Mouse (Mus musculus) brain, embryonic 14.5 days (tissue): ENCODE results near the gene Btnl1. TPM values are rescaled to one million over a fixed set of nuclear protein-coding genes. Genes with fewer than 3 reads are reported as not detected.
A peak's percentile ranks its signal among the peaks of the same experiment; 100 is the strongest.

Source experiments
- DNase-seq: peaks from one replicate; pipeline ENCODE4 v3.0.0-alpha.2; 2011; ENCODE audit warnings: low read depth
- CTCF ChIP-seq: fragments of 200-500 bp; IDR thresholded peaks from 2 replicates; pipeline ENCODE4 v1.5.1; 2012; ENCODE audit warnings: inconsistent platforms, mild to moderate bottlenecking, moderate library complexity, borderline replicate concordance; ENCODE audit not compliant: insufficient read depth, insufficient read length; ENCODE audit errors: extremely low read depth
- POLR2A ChIP-seq: fragments of 200-500 bp; IDR thresholded peaks from 2 replicates; pipeline ENCODE4 v1.6.1; 2012; ENCODE audit warnings: mild to moderate bottlenecking, inconsistent platforms, borderline replicate concordance; ENCODE audit not compliant: poor library complexity, insufficient read depth, insufficient read length, severe bottlenecking; ENCODE audit errors: extremely low read depth
- polyA plus RNA-seq: library from polyadenylated mRNA; depleted of rRNA; stranded (reverse); fragments of >200 nt; gene quantifications from 2 replicates; pipeline ENCODE4 v1.2.3, GENCODE M21; 2012

Btnl1 gene
- polyA plus RNA-seq, 1 experiment: not detected

DNA sequence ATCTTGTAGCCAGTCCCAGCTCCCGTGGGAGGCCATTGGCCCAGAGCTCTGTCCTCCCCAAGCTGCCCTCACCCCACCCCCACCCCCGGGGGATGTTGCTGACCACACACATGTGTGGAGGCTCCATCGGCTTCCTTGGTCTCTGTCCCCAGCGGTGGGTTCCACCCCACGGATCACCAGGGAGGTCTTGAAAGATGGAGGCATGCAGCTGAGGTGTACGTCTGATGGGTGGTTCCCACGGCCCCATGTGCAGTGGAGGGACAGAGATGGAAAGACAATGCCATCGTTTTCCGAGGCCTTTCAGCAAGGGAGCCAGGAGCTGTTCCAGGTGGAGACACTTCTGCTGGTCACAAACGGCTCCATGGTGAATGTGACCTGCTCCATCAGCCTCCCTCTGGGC is 11.9 kb upstream of the Btnl1 start:
- TF ChIP-seq CTCF (no peak), POLR2A (no peak)
- no peak for DNase-seq

DNA sequence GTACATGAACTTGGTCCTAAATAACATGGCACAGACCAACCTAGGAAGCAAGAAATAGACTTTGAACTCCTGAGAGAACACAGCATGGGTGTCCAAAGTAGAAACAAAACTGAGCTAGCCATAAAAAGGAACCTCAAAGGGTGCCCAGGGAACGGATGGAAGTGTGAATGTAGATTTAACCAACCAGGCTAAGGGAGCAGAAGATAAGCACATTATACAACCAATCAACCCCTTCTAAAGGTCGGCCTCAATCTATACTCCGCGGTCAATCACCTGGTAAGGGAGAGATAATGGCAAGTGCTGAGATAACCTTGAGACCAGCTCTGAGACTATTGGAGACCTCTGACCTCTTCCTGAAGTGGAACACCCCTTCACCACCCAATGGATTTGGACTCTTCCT is 6.4 kb upstream of the Btnl1 start:
- TF ChIP-seq POLR2A: no peak
- TF ChIP-seq CTCF: no peak
- no peak for DNase-seq

DNA sequence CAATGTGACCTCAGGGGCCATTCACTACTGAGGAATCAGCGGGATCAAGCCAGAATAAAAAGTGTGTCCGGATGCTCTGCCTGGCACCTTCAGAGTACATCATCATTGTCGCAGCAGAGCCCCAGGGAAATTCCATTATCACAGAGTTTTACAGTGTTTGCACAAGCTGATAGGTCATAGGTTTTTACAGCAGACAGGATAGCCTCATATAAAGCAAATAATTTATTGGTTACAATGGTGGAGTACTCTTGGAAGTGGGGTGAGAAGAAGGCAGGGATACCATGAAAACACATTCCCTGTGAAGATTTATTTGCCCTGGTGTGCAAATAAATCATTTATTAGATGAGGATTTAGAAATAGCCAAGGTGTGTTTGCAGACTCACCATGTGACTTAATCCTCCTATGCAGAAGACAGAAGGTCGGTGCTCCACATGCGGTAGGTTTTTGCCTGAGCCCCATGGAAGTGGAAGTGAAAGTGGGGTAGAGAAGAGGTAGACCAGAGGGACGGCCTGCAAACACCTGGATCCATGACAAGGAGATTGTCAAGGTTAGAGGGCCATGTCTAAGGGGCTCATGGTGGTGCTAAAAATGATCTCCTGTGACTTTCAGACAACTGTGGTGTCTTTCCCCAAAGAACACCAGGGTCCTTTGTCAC is 3.8 kb upstream of the Btnl1 start:
- no peak for TF ChIP-seq POLR2A
- TF ChIP-seq CTCF: no peak
- DNase-seq: no peak

DNA sequence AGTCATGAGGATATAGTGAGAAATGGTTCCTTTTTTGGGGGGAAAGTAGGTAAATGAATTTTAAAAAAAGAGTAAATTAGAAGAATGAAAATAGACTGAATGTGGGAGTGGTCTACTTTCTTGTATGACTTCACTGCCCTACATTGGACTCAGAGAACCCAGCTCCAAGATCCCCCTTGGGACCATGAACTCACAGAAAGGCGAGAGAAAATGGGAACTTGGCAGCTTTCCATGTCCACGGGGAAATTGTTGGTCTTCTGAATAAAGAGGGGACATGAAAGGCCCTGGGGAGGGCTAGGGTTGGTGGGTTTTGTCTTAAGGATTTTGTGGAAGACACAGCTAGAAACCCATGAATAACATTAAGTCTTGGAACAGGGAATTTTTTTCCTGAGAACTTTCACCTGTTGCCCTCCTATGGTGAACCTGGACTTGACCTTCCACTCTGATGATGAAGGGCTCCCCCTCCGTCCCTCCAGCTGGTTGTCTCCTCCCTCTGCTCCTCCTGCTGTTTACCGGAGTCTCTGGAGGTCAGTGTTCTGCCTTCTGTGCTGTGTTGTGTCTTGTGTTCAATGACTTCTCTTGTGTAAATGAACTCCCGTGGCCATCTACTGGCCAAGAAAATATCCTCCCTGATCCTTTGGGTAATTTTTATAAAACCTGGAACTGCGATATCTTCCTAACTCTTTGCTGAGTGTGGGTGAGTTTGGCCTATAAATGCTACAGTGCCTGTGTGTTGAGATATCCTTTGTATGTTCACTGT is 698 bp downstream of the Btnl1 start:
- DNase-seq: no peak

DNA sequence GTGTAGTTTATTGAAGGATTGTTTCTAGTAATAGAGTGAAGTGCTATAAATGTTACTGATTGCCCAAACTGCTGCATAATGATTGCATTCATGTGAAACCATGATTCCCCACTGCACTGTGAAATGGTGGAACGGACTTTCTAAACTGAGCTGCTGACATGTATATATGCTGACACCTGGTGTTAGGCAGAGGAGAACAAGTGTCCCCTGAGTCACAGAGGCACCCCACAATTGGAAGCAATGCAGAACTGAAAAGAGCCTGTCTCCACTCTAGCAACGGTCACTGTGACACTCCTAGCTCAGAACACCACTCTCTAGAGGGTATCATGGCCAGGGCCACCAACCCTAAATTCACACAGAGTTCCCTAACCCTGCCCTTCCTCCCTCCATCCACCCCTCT is 1.8 kb downstream of the Btnl1 start:
- TF ChIP-seq POLR2A (no peak), CTCF (no peak)
- DNase-seq: no peak

More for the DNA sequence above, 698 bp downstream of the Btnl1 start:
- no peak for TF ChIP-seq POLR2A
- no peak for TF ChIP-seq CTCF

DNA sequence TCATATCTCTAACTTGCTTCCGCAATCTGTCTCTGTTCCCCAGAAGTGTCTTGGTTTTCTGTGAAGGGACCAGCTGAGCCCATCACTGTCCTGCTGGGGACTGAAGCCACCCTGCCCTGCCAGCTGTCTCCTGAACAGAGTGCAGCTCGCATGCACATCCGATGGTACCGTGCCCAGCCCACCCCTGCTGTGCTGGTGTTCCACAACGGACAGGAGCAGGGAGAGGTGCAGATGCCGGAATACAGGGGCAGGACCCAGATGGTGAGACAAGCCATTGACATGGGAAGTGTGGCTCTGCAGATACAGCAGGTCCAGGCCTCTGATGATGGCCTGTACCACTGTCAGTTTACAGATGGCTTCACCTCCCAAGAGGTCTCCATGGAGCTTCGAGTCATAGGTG is 2.5 kb downstream of the Btnl1 start:
- no peak for DNase-seq
- TF ChIP-seq POLR2A: no peak
- no peak for TF ChIP-seq CTCF

DNA sequence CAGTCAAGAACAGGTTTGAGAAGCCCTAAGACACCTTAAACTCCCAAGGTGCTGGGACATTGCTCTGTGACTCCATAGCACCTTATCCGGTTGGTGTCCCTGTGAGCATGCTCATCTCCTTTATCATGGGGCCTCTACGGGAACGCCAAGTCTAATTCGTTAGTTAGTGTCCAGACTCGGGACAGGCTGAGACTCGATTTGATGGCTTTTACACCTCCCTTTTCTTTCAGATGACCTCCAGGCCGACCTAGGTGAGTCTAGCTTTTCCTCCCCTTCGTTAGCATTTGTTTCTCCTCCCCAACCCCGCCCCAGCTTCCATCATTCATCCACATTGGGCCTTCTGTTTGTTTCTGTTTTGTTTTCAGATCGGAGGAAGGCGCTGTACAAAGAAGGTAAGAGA is 4.9 kb downstream of the Btnl1 start:
- TF ChIP-seq POLR2A (no peak), CTCF (no peak)
- DNase-seq: no peak

DNA sequence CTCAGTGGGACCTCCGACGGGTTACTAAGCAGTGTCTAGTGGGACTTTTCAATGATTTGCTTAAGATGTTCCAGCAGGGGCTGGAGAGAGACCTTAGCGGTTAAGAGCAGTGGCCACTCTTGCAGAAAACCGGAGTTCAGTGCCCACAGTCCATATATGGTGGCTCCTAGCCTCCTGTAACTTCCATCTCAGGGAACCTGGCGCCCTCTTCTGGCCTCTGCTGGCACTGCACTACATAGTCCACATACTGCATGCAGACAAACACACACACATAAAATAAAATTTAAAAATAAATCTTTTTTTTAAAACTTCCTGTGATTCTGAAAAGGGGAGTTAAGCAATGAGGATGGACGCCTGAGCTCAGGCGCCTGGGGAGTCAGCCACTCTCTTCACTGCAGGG is 6.3 kb downstream of the Btnl1 start:
- DNase-seq: no peak
- peak; percentile 48; the same call in 1 of the 2 replicates for TF ChIP-seq CTCF
- TF ChIP-seq POLR2A: no peak

DNA sequence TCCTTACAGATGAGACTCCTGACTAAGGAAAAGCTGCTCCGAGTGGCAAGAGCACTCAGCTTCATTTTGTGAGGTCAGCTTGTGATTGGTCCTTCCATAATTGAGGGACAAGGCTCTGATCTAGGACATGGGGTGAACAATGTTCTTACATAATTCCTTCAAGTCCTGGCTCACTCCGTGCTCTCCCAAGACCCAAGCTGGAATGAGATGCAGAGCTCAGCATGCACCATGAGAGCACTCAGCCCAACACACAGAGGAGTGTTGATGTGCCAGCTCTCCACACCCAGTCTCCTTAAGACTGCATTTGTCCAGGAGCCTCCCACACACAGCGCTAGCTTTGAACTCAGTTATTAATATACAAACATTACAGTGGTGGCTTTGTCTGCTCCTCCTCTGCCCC is 7.8 kb downstream of the Btnl1 start:
- DNase-seq: no peak
- TF ChIP-seq POLR2A: no peak
- TF ChIP-seq CTCF: no peak

DNA sequence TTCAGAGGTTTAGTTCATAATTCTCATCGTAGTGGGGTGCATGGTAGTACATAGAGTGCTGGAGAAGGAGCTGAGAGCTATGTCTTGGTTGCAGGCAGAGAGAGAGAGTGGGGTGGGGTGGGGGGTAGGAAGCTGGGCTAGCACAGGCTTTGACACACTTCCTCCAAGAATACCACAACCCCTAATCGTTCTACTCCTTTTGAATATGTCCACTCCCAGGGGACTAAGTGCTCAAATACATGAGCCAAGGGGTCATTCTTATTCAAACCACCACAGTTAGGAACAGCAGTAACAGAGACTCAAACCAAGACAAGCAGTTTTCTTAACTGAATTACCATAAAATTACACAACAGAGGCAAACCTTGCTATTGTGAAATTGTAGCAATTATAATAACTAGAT is 9.7 kb downstream of the Btnl1 start:
- TF ChIP-seq POLR2A (no peak), CTCF (no peak)
- DNase-seq: no peak

DNA sequence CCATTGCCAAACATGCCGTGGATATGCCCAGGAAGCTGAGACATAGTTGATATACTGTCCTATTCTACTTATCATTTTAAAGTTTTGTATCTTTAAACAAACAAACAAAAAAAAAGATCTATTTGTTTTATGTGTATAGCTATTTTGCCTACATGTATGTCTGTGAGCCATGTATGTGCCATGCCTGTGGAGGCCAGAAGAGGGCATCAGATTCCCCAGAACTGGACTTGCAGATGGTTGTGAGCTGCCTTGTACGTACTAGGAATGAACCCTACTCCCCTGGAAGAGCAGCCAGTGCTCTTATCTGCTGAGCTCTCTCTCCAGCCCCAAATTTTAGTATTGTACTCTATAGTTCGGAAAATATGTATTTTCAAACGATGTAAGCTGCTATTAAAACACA is 11.6 kb downstream of the Btnl1 start:
- DNase-seq: peak; percentile 68

DNA sequence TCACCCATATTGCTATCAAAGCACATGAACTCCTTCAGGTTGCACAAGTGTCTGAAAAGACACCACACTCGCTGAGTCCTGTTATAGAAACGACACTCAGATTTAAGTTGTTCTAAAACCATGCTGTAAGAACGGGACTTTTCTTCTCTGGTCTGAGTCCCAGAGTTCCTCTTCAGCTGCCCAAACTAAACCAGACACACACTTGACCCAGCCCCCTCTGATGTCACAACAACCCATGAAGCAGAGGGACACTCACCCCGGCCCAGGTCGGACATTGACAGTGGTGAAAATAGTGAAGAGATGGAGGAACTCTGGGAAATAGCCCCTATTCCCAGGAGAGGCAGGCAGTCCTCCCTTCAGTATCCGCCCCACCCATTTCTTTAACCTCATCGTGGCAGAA is 14.6 kb downstream of the Btnl1 start:
- DNase-seq: no peak
- TF ChIP-seq CTCF (no peak), POLR2A (no peak)

More for the DNA sequence above, 11.6 kb downstream of the Btnl1 start:
- TF ChIP-seq POLR2A: no peak
- peak; percentile 68 for TF ChIP-seq CTCF

DNA sequence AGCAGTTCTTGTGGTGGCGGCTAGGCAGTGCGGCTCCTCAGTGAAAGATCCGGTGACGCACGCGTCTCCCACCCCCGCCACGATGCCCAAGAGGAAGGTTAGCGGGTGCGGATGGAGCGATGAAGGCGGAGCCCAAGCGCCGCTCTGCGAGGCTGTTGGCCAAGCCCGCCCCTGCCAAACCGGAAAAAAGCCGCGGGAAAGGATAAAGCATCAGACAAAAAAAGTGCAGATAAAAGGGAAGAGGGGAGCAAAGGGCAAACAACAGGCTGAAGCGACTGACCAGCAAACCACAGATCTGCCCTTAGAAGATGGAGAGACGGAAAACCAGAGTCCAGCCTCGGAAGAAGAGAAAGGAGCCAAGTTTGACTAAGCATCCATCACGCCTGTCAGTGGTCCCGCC is 15.4 kb downstream of the Btnl1 start:
- DNase-seq: peak; percentile 72

More for the DNA sequence above, 15.4 kb downstream of the Btnl1 start:
- TF ChIP-seq CTCF (no peak), POLR2A (no peak)
